Mouse (Mus musculus): ENCODE data around the gene Gm10118. TPM values are rescaled to one million over a fixed set of nuclear protein-coding genes. Genes with fewer than 3 reads are reported as not detected.
A peak's percentile ranks its signal among the peaks of the same experiment; 100 is the strongest.

Gene Gm10118
- 0.15 and 0.22 TPM in 2 replicates for polyA plus RNA-seq (2015; fragmentation: Nextera tagmentation; extraction: Ambion mirVana)

DNA sequence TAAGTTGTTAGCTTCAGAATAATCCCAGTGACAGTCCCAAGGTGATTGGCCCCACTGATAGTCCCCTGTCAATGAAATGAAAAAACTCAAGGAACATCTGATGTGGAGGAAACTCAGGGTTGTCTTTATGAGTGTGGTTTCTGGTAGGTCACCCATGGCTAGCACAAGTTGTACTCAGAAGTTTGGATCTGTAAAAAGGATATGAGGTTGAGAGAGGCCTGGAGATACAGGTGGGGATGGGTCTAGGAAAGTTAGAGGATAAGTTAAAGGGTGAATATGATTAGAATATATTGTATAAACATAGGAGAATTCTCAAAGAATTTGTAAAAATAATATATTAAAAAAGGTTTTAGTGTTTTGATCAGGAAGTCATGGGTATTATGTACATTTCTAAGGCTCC is at the start of gene Gm10118:
Gm10118 (minus strand) TSS at position 101 of the 400 bp plus-strand sequence.
- H3K27me3 ChIP-seq (replicated peaks): no peaks in the 10 kb centered on the region
- H3K4me3 ChIP-seq (replicated peaks): no peak within 1 kb of the TSS
- H3K4me1 ChIP-seq: no peaks in the 10 kb centered on the region
- no peak within 1 kb of the TSS for H3K9ac ChIP-seq
- H3K9me3 ChIP-seq: no peaks in the 10 kb centered on the region
- no peak within 1 kb of the TSS for H3K4me2 ChIP-seq
- no peak within 1 kb of the TSS for H3K27ac ChIP-seq
- no peak for ATAC-seq (ENCODE audit: insufficient read depth, low FRiP score, low read depth)
- H3K36me3 ChIP-seq: no peaks in the 10 kb centered on the region

DNA sequence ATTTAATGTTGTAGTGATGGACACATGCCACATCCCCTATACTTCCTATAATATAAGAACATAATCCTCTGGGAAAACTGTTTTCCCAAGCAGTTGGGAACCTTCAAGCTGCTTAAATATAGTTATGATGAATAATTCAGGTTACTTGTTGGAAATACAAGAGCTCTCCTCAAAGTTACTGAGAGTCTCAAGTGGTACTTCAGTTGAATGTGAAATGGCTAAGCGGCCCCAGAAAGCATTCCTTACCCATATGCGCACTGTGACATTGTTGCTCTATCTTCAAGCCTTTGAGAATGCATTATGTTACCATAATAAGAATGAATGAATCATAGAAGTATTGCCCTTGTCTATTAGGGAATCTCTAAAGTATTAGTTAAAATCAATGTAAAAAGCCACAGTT is 45.1 kb upstream of the Gm10118 start:
- no peak overlapping the region for H3K4me2 ChIP-seq
- no peak overlapping the region for H3K9ac ChIP-seq
- 91% methylated on average over 2 of the region's 2 CpGs for WGBS
- H3K27ac ChIP-seq: no peak overlapping the region
- no peaks in the 10 kb centered on the region for H3K9me3 ChIP-seq
- no peaks in the 10 kb centered on the region for H3K36me3 ChIP-seq
- ATAC-seq (ENCODE audit: insufficient read depth, low FRiP score, low read depth): no peak
- H3K27me3 ChIP-seq (replicated peaks): no peaks in the 10 kb centered on the region
- H3K4me3 ChIP-seq (replicated peaks): no peak overlapping the region
- no peaks in the 10 kb centered on the region for H3K4me1 ChIP-seq

- ATAC-seq (ENCODE audit: insufficient read depth, low FRiP score, low read depth): no peak
- Histone ChIP-seq H3K4me1 (no peaks in the 10 kb centered on the region), H3K4me2 (no peak overlapping the region), H3K27me3 (replicated peaks) (no peaks in the 10 kb centered on the region), H3K4me3 (replicated peaks) (no peak overlapping the region), H3K9me3 (no peaks in the 10 kb centered on the region), H3K9ac (no peak overlapping the region), H3K27ac (no peak overlapping the region), H3K36me3 (no peaks in the 10 kb centered on the region)
- WGBS: 22% methylated on average over 6 of the region's 7 CpGs
These were observed 27.2 kb upstream of the Gm10118 start for GRCm38 (mm10) chr10:63954308-63954930.

DNA sequence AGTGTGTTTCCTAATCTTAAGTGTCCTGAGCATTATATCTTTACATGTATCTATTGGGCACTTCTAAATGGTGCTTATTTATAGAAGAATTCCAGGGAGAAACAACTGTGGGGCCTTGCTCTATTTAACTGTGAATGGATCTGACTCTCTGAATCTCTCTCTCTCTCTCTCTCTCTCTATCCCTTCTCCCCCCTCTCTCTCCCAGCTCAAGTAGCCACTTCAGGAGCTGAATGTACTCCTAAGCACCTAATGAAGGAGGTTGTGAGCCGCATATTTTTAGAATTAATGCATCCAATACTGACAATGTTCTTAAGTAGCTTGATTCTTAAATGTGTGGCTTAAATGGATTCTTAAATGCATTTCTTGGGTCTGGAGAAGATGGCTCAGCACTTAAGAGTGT is 24.2 kb upstream of the Gm10118 start:
- H3K27me3 ChIP-seq (replicated peaks): no peaks in the 10 kb centered on the region
- H3K4me1 ChIP-seq: no peaks in the 10 kb centered on the region
- no peak for ATAC-seq (ENCODE audit: insufficient read depth, low FRiP score, low read depth)
- 83% methylated on average over 1 of the region's 1 CpGs for WGBS
- no peak overlapping the region for H3K4me2 ChIP-seq
- no peaks in the 10 kb centered on the region for H3K9me3 ChIP-seq
- H3K27ac ChIP-seq: no peak overlapping the region
- H3K9ac ChIP-seq: no peak overlapping the region
- H3K4me3 ChIP-seq (replicated peaks): no peak overlapping the region
- H3K36me3 ChIP-seq: no peaks in the 10 kb centered on the region

- ATAC-seq (ENCODE audit: insufficient read depth, low FRiP score, low read depth): no peak
- 38% methylated on average over 8 of the region's 8 CpGs for WGBS
- no peaks in the 10 kb centered on the region for H3K36me3 ChIP-seq
These were observed 23.6 kb upstream of the Gm10118 start for GRCm38 (mm10) chr10:63950867-63951266.

DNA sequence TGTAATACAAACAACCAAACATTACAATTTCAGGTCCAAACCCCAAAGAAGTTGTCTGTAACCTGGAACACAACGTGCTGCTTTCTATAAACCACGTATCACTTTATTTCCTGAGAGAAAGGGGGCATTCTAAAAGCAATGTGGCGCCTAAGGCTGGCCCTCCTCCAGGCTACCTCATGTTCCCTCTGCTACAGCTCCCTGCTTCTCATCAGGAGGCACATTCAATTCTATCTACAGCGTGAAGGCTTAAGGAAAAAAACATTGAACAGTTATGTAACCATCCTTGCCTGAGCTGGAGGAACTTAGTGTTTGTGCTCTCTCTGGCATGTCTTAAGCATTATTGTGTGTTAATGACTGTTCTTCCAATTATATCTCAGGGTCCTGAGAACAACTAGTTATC is 20.0 kb upstream of the Gm10118 start:
- 80% methylated on average over 4 of the region's 4 CpGs for WGBS
- no peaks in the 10 kb centered on the region for H3K36me3 ChIP-seq
- no peak overlapping the region for H3K9ac ChIP-seq
- ATAC-seq (ENCODE audit: insufficient read depth, low FRiP score, low read depth): no peak
- H3K4me2 ChIP-seq: no peak overlapping the region
- H3K27ac ChIP-seq: no peak overlapping the region
- no peak overlapping the region for H3K4me3 ChIP-seq (replicated peaks)
- H3K4me1 ChIP-seq: no peaks in the 10 kb centered on the region
- no peaks in the 10 kb centered on the region for H3K27me3 ChIP-seq (replicated peaks)
- H3K9me3 ChIP-seq: no peaks in the 10 kb centered on the region

More at GRCm38 (mm10) chr10:63950867-63951266, 23.6 kb upstream of the Gm10118 start:
- Histone ChIP-seq H3K4me1 (no peaks in the 10 kb centered on the region), H3K4me2 (no peak overlapping the region), H3K27me3 (replicated peaks) (no peaks in the 10 kb centered on the region), H3K27ac (no peak overlapping the region), H3K4me3 (replicated peaks) (no peak overlapping the region), H3K9me3 (no peaks in the 10 kb centered on the region), H3K9ac (no peak overlapping the region)

- Histone ChIP-seq H3K4me3 (replicated peaks) (no peak overlapping the region), H3K9ac (no peak overlapping the region), H3K9me3 (no peaks in the 10 kb centered on the region), H3K27ac (no peak overlapping the region), H3K27me3 (replicated peaks) (no peaks in the 10 kb centered on the region), H3K4me2 (no peak overlapping the region), H3K36me3 (no peaks in the 10 kb centered on the region), H3K4me1 (no peaks in the 10 kb centered on the region)
- ATAC-seq (ENCODE audit: insufficient read depth, low FRiP score, low read depth): no peak
- 55% methylated on average over 3 of the region's 3 CpGs for WGBS
These were observed 18.3 kb upstream of the Gm10118 start for GRCm38 (mm10) chr10:63945534-63945933.

- H3K36me3 ChIP-seq: no peaks in the 10 kb centered on the region
- 59% methylated on average over 5 of the region's 5 CpGs for WGBS
- ATAC-seq (ENCODE audit: insufficient read depth, low FRiP score, low read depth): no peak
- no peaks in the 10 kb centered on the region for H3K4me1 ChIP-seq
- no peak overlapping the region for H3K9ac ChIP-seq
- no peak overlapping the region for H3K4me3 ChIP-seq (replicated peaks)
- no peaks in the 10 kb centered on the region for H3K9me3 ChIP-seq
- H3K27ac ChIP-seq: no peak overlapping the region
- H3K4me2 ChIP-seq: no peak overlapping the region
- H3K27me3 ChIP-seq (replicated peaks): no peaks in the 10 kb centered on the region
These were observed 6.7 kb upstream of the Gm10118 start for GRCm38 (mm10) chr10:63933946-63934345.

DNA sequence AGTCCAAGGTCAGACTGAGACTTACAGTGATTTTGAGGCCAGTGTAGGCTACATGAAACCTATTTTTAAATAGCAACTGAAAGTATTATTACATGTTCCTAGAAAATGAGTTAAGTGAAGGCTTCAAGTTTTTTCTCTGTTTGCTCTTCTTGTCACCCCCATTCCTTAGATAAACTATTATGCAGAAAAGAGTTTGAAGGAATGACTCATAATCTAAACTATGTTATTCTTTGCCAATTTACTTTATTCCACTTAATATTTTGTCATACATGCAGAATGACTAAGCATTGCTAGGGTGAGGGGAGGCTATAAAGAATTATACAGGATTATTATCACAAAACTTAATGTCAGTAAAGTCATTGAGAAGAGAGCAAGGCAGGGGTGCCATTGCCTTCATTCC is 18.4 kb downstream of the Gm10118 start:
- Histone ChIP-seq H3K4me3 (replicated peaks) (no peak overlapping the region), H3K27ac (no peak overlapping the region), H3K9me3 (no peaks in the 10 kb centered on the region), H3K27me3 (replicated peaks) (no peaks in the 10 kb centered on the region), H3K9ac (no peak overlapping the region), H3K4me1 (no peaks in the 10 kb centered on the region), H3K36me3 (no peaks in the 10 kb centered on the region), H3K4me2 (no peak overlapping the region)
- ATAC-seq (ENCODE audit: insufficient read depth, low FRiP score, low read depth): no peak

DNA sequence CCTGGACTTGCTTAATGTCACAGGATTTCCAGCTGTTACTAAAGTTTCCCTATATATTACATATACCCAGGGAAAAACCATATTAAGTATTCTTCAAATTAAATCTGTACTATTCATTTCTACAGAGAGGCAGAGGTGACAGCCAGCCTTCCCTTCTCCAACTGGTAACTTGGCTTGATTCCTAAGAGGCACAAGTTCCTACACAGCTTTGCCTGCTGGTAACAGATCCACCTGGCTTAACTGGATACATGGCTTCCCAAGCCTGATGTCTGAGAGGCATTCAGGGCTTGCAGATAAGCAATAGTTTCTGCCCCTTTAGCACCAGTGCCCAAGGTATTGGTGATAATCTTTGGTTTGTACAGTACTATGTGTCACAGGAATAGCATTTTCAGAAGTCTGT is 27.3 kb downstream of the Gm10118 start:
- no peak for ATAC-seq (ENCODE audit: insufficient read depth, low FRiP score, low read depth)
- H3K27ac ChIP-seq: no peak overlapping the region
- H3K27me3 ChIP-seq (replicated peaks): no peaks in the 10 kb centered on the region
- no peaks in the 10 kb centered on the region for H3K4me1 ChIP-seq
- no peak overlapping the region for H3K4me2 ChIP-seq
- H3K9me3 ChIP-seq: no peaks in the 10 kb centered on the region
- H3K36me3 ChIP-seq: no peaks in the 10 kb centered on the region
- no peak overlapping the region for H3K9ac ChIP-seq
- H3K4me3 ChIP-seq (replicated peaks): no peak overlapping the region

GRCm38 (mm10) chr10:63894612-63895011 is 32.6 kb downstream of the Gm10118 start:
- H3K4me3 ChIP-seq (replicated peaks): no peak overlapping the region
- no peaks in the 10 kb centered on the region for H3K36me3 ChIP-seq
- H3K4me2 ChIP-seq: no peak overlapping the region
- no peaks in the 10 kb centered on the region for H3K9me3 ChIP-seq
- no peak overlapping the region for H3K27ac ChIP-seq
- no peak overlapping the region for H3K9ac ChIP-seq
- WGBS: 87% methylated on average over 5 of the region's 5 CpGs
- H3K27me3 ChIP-seq (replicated peaks): no peaks in the 10 kb centered on the region
- no peaks in the 10 kb centered on the region for H3K4me1 ChIP-seq
- no peak for ATAC-seq (ENCODE audit: insufficient read depth, low FRiP score, low read depth)

DNA sequence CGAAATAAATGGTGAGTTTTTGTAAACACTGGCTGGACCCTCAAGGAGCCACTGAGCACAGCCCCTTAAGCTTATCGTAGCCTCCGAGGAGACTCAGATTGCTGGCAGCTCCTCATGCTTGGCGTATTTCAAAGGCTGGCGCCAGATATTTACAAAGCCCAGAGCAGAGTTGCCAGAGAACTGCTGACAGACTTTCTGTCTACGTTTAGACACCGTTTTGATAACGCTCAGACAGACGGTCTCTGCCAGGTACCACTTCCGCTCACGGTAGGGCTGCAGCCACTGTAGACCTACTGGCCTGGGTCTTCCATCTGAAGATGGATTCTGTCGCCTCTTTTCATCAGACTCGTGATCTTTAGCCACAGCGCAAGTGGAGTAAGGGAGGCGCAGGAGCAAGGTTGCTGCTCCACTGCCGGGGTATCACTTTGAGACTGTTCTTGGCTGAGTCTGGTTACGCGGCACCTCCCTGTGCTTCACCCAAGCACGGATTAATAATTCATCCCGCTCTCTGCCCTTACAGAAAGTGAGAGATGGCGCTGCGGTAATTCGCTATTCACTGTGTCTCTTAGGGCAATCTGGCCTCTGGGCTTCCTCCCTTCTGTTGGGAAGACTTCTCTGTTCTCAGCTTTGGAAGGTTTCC is 40.7 kb downstream of the Gm10118 start:
- 63% methylated on average over 23 of the region's 23 CpGs for WGBS
- no peaks in the 10 kb centered on the region for H3K4me1 ChIP-seq
- no peak overlapping the region for H3K9ac ChIP-seq
- H3K27me3 ChIP-seq (replicated peaks): no peaks in the 10 kb centered on the region
- ATAC-seq (ENCODE audit: insufficient read depth, low FRiP score, low read depth): no peak
- no peak overlapping the region for H3K4me3 ChIP-seq (replicated peaks)
- H3K27ac ChIP-seq: no peak overlapping the region
- H3K4me2 ChIP-seq: peak overlapping the region; percentile 16
- H3K36me3 ChIP-seq: no peaks in the 10 kb centered on the region
- no peaks in the 10 kb centered on the region for H3K9me3 ChIP-seq

DNA sequence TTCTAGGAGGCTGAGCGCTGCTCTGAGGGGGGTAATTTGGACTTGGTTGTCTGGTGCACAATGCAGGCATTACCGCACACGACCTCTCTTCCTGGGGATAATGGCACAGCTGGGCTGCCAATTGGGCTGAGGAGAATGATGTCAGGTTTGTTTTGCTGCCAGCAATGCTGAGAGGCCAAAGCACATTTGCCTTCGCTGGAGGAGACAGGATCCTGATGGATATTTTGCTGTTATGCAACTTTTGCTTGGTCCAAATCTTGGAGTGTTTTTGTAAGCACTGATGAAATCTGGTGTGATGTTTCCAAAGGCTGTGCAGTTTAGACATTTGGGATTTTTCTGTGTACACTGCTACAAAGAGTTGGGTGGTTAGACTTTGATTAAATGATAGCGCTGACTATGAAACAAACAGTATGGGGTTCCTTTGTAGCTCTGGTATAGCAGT is 46.8 kb downstream of the Gm10118 start:
- no peak overlapping the region for H3K9ac ChIP-seq
- WGBS: 68% methylated on average over 5 of the region's 5 CpGs
- H3K9me3 ChIP-seq: no peaks in the 10 kb centered on the region
- H3K27me3 ChIP-seq (replicated peaks): no peaks in the 10 kb centered on the region
- H3K36me3 ChIP-seq: no peaks in the 10 kb centered on the region
- H3K4me3 ChIP-seq (replicated peaks): no peak overlapping the region
- ATAC-seq (ENCODE audit: insufficient read depth, low FRiP score, low read depth): no peak
- no peak overlapping the region for H3K4me2 ChIP-seq
- no peaks in the 10 kb centered on the region for H3K4me1 ChIP-seq
- H3K27ac ChIP-seq: no peak overlapping the region
